Mouse (Mus musculus) liver, adult 2 months (tissue): ENCODE measurements at regions not wholly inside any gene's neighbourhood (a gene's known extent, or its start where the extent isn't known, plus 50 kb on each side); places are given as distances from the start of the nearest gene placed in this dataset.

Experiments
- CTCF ChIP-seq: fragments of 200-500 bp; IDR thresholded peaks from 2 replicates; pipeline ENCODE4 v1.5.1; 2011; ENCODE audit warnings: low read depth, low read length, control low read depth
- POLR2A ChIP-seq: fragments of 200-500 bp; IDR thresholded peaks from 2 replicates; pipeline ENCODE4 v1.6.1; 2011; ENCODE audit warnings: low read length, control low read depth; ENCODE audit not compliant: insufficient read depth; ENCODE audit errors: extremely low read depth

- TF ChIP-seq CTCF: no peak
- no peak for TF ChIP-seq POLR2A
These were observed 269.6 kb downstream of the Maf start for GRCm38 (mm10) chr8:115437956-115438355.
